Mouse (Mus musculus): ENCODE measurements around the gene Selenom. TPM values are rescaled to one million over a fixed set of nuclear protein-coding genes. Genes with fewer than 3 reads are reported as not detected.

Gene Selenom
- polyA plus RNA-seq, 1 experiment: 40.8 TPM

DNA sequence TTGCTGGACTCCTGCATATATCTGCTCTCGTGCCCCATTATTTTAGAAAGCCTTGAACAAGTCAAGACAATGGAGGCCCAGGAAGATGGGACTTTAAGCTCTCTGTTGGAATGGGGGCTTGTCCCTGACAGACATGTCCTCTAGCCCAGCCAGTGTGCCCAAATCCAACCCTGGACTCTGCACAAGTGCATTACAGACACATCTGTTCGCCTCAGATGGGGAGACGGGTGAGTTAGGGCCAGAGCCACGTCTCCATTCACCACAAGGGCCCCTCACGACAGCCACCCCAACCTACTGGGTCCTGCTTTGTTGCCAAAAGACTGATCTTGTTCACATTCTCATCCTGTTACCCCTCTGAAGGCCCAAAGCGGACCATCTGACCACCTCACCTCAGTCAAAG is 13.7 kb downstream of the Selenom start:
- Histone ChIP-seq H3K36me3 (ENCODE audit: control insufficient read depth, insufficient read depth, low read length) (peaks cover 10% of the 10 kb centered on the region; the same call in 1 of the 2 replicates), H3K27me3 (ENCODE audit: control insufficient read depth, insufficient read depth, low read length) (no peaks in the 10 kb centered on the region), H3K27ac (ENCODE audit: control insufficient read depth, insufficient read depth, low read length) (no peak overlapping the region), H3K4me3 (ENCODE audit: control insufficient read depth, insufficient read depth, low read length) (no peak overlapping the region), H3K4me1 (replicated peaks; ENCODE audit: control insufficient read depth, insufficient read depth, low read length) (no peaks in the 10 kb centered on the region)
- WGBS: 95% methylated on average over 6 of the region's 6 CpGs
- no peak for DNase-seq
- no peak for TF ChIP-seq CTCF (IDR thresholded peaks at IDR 0.05; ENCODE audit: borderline replicate concordance, control insufficient read depth, extremely low read depth, insufficient read depth, low read length, poor library complexity)
- no peak for TF ChIP-seq POLR2A (IDR thresholded peaks at IDR 0.05; ENCODE audit: control insufficient read depth, extremely low read depth, insufficient read depth, low read length, poor library complexity)

GRCm38 (mm10) chr11:3529476-3530252 is 15.2 kb downstream of the Selenom start:
- no peaks in the 10 kb centered on the region for H3K27me3 ChIP-seq (ENCODE audit: control insufficient read depth, insufficient read depth, low read length)
- H3K4me3 ChIP-seq (ENCODE audit: control insufficient read depth, insufficient read depth, low read length): no peak overlapping the region
- 91% methylated on average over 20 of the region's 20 CpGs for WGBS
- DNase-seq: no peak
- H3K36me3 ChIP-seq (ENCODE audit: control insufficient read depth, insufficient read depth, low read length): peaks cover 10% of the 10 kb centered on the region; the same call in 1 of the 2 replicates
- H3K27ac ChIP-seq (ENCODE audit: control insufficient read depth, insufficient read depth, low read length): no peak overlapping the region
- TF ChIP-seq CTCF (IDR thresholded peaks at IDR 0.05; ENCODE audit: borderline replicate concordance, control insufficient read depth, extremely low read depth, insufficient read depth, low read length, poor library complexity): no peak
- H3K4me1 ChIP-seq (replicated peaks; ENCODE audit: control insufficient read depth, insufficient read depth, low read length): no peaks in the 10 kb centered on the region

GRCm38 (mm10) chr11:3530731-3531130 is 16.2 kb downstream of the Selenom start:
- Histone ChIP-seq H3K4me1 (replicated peaks; ENCODE audit: control insufficient read depth, insufficient read depth, low read length) (peaks cover 1% of the 10 kb centered on the region), H3K27ac (ENCODE audit: control insufficient read depth, insufficient read depth, low read length) (no peak overlapping the region), H3K36me3 (ENCODE audit: control insufficient read depth, insufficient read depth, low read length) (peaks cover 10% of the 10 kb centered on the region; the same call in 1 of the 2 replicates), H3K27me3 (ENCODE audit: control insufficient read depth, insufficient read depth, low read length) (no peaks in the 10 kb centered on the region), H3K4me3 (ENCODE audit: control insufficient read depth, insufficient read depth, low read length) (no peak overlapping the region)
- 95% methylated on average over 3 of the region's 3 CpGs for WGBS
- TF ChIP-seq CTCF (IDR thresholded peaks at IDR 0.05; ENCODE audit: borderline replicate concordance, control insufficient read depth, extremely low read depth, insufficient read depth, low read length, poor library complexity) (no peak), POLR2A (IDR thresholded peaks at IDR 0.05; ENCODE audit: control insufficient read depth, extremely low read depth, insufficient read depth, low read length, poor library complexity) (no peak)
- DNase-seq: no peak

DNA sequence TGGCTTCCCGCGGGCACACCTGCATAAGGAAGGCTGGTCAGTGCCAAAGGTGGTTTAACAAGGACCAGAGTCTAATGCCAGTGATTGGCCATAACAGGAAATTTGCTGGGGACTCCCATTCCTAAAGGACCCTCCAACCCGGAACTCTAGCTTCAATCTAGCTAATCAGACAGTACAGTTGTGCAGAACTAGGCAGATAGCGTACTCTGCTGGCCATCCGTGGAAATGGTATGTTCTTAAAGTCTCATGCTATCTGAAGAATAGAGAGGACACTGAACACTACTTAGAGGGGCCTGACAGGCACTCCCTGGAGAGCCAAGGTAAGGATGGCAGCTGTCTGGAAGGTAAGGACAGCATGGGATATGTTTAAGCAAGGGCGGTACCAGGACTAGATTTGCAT is 17.1 kb downstream of the Selenom start:
- H3K4me1 ChIP-seq (replicated peaks; ENCODE audit: control insufficient read depth, insufficient read depth, low read length): peaks cover 5% of the 10 kb centered on the region
- TF ChIP-seq CTCF (IDR thresholded peaks at IDR 0.05; ENCODE audit: borderline replicate concordance, control insufficient read depth, extremely low read depth, insufficient read depth, low read length, poor library complexity) (no peak), POLR2A (IDR thresholded peaks at IDR 0.05; ENCODE audit: control insufficient read depth, extremely low read depth, insufficient read depth, low read length, poor library complexity) (no peak)
- H3K27me3 ChIP-seq (ENCODE audit: control insufficient read depth, insufficient read depth, low read length): no peaks in the 10 kb centered on the region
- H3K27ac ChIP-seq (ENCODE audit: control insufficient read depth, insufficient read depth, low read length): no peak overlapping the region
- WGBS: 97% methylated on average over 6 of the region's 6 CpGs
- no peak for DNase-seq
- no peak overlapping the region for H3K4me3 ChIP-seq (ENCODE audit: control insufficient read depth, insufficient read depth, low read length)
- peaks cover 10% of the 10 kb centered on the region; the same call in 1 of the 2 replicates for H3K36me3 ChIP-seq (ENCODE audit: control insufficient read depth, insufficient read depth, low read length)

DNA sequence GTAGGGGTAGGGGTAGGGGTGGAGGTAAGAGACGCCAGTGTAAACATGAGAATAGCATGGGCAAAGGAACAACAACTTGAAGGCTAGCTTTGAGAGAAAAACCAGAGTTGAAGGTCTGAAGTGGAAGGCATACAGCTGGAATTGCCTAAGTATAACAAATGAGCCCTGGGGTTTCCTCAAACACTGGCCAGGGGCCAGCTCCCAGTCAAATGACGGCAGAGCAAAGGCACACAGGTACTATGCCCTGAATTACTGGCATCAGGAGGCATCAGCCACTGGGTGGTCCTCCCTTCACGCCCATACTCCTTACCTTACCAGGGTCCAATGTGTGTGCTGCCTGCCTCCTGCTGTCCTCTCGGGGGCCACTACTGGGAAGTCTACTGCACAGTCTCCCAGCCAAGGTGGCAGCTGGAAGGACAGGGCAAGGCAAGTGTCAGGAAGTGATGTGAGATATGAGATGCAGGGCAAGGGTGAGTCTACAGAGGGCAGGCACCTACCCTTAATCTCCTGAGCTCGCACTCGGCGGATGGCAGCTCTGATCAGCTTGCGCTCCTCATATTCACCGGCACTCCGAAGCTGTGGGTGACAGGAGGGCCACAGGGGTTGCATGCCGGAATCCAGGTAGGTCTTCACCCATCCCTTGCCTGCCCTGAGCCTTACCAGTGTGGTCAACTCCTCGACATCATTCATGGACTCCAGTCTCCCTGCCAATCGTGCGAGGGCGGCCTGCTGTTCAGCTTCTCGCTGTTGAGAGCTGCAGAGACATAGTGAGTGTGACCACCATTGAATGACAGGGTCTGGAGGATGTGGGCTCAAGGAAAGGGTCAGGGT is 17.8 kb downstream of the Selenom start:
- DNase-seq: no peak
- H3K4me3 ChIP-seq (ENCODE audit: control insufficient read depth, insufficient read depth, low read length): no peak overlapping the region
- WGBS: 98% methylated on average over 16 of the region's 16 CpGs
- peaks cover 10% of the 10 kb centered on the region; the same call in 1 of the 2 replicates for H3K36me3 ChIP-seq (ENCODE audit: control insufficient read depth, insufficient read depth, low read length)
- no peak overlapping the region for H3K27ac ChIP-seq (ENCODE audit: control insufficient read depth, insufficient read depth, low read length)
- H3K27me3 ChIP-seq (ENCODE audit: control insufficient read depth, insufficient read depth, low read length): no peaks in the 10 kb centered on the region
- peaks cover 5% of the 10 kb centered on the region for H3K4me1 ChIP-seq (replicated peaks; ENCODE audit: control insufficient read depth, insufficient read depth, low read length)
- TF ChIP-seq CTCF (IDR thresholded peaks at IDR 0.05; ENCODE audit: borderline replicate concordance, control insufficient read depth, extremely low read depth, insufficient read depth, low read length, poor library complexity) (no peak), POLR2A (IDR thresholded peaks at IDR 0.05; ENCODE audit: control insufficient read depth, extremely low read depth, insufficient read depth, low read length, poor library complexity) (no peak)

- Histone ChIP-seq H3K36me3 (ENCODE audit: control insufficient read depth, insufficient read depth, low read length) (peaks cover 10% of the 10 kb centered on the region; the same call in 1 of the 2 replicates), H3K27me3 (ENCODE audit: control insufficient read depth, insufficient read depth, low read length) (no peaks in the 10 kb centered on the region), H3K4me1 (replicated peaks; ENCODE audit: control insufficient read depth, insufficient read depth, low read length) (peaks cover 11% of the 10 kb centered on the region), H3K27ac (ENCODE audit: control insufficient read depth, insufficient read depth, low read length) (no peak overlapping the region), H3K4me3 (ENCODE audit: control insufficient read depth, insufficient read depth, low read length) (no peak overlapping the region)
- DNase-seq: no peak
- WGBS: 97% methylated on average over 17 of the region's 17 CpGs
- no peak for TF ChIP-seq POLR2A (IDR thresholded peaks at IDR 0.05; ENCODE audit: control insufficient read depth, extremely low read depth, insufficient read depth, low read length, poor library complexity)
- no peak for TF ChIP-seq CTCF (IDR thresholded peaks at IDR 0.05; ENCODE audit: borderline replicate concordance, control insufficient read depth, extremely low read depth, insufficient read depth, low read length, poor library complexity)
Measured at GRCm38 (mm10) chr11:3533406-3533932, 19.0 kb downstream of the Selenom start.
